Mouse (Mus musculus): Measurements from ENCODE around the gene Ap2a1. TPM values are rescaled to one million over a fixed set of nuclear protein-coding genes. Genes with fewer than 3 reads are reported as not detected.

Gene Ap2a1
- polyA plus RNA-seq (2012; ENCODE audit: low replicate concordance): 202 and 215 TPM in 2 replicates

GRCm38 (mm10) chr7:44929204-44930151, at the start of gene Ap2a1:
Ap2a1 (minus strand) TSS chr7:44929496.

GRCm38 (mm10) chr7:44974383-44975116, 45.3 kb upstream of the Ap2a1 start, which contains the start of gene Cpt1c:
Cpt1c (minus strand) TSS chr7:44974851.

GRCm38 (mm10) chr7:44942904-44943303, 13.6 kb upstream of the Ap2a1 start, which contains the start of gene Tsks:
Tsks (plus strand) TSS chr7:44943204.

GRCm38 (mm10) chr7:44895593-44896434, 33.5 kb downstream of the Ap2a1 start, which contains the start of gene Fuz:
Fuz (plus strand) TSS chr7:44896079.

GRCm38 (mm10) chr7:44892276-44892921, 36.9 kb downstream of the Ap2a1 start, which contains the start of gene Med25:
Med25 (minus strand) TSS chr7:44892712.

GRCm38 (mm10) chr7:44869697-44870528, 59.4 kb downstream of the Ap2a1 start, which contains the start of gene Ptov1:
Ptov1 (minus strand) TSS chr7:44869788.

GRCm38 (mm10) chr7:44857042-44857552, 72.2 kb downstream of the Ap2a1 start, which contains the start of gene Pnkp:
Pnkp (plus strand) TSS chr7:44857139.

Other genes starting within 250 kb of the Ap2a1 start
- not detected in 2 replicates for gene Izumo2, start 220.8 kb downstream of the Ap2a1 start, polyA plus RNA-seq (2012; ENCODE audit: low replicate concordance)
- 56.2 and 60.7 TPM in 2 replicates for gene Vrk3, start 181.1 kb downstream of the Ap2a1 start, polyA plus RNA-seq (2012; ENCODE audit: low replicate concordance)
- gene Zfp473, start 178.4 kb downstream of the Ap2a1 start, polyA plus RNA-seq (2012; ENCODE audit: low replicate concordance): 0.19 TPM in 1 of 2 replicates, not detected in the other
- 34.9 and 262 TPM in 2 replicates for gene Nup62, start 113.4 kb downstream of the Ap2a1 start, polyA plus RNA-seq (2012; ENCODE audit: low replicate concordance)
- 32.0 and 50.1 TPM in 2 replicates for gene Il4i1, start 113.1 kb downstream of the Ap2a1 start, polyA plus RNA-seq (2012; ENCODE audit: low replicate concordance)
- 316 and 493 TPM in 2 replicates for gene Atf5, start 112.8 kb downstream of the Ap2a1 start, polyA plus RNA-seq (2012; ENCODE audit: low replicate concordance)
- 700 and 1,277 TPM in 2 replicates for gene Akt1s1, start 80.5 kb downstream of the Ap2a1 start, polyA plus RNA-seq (2012; ENCODE audit: low replicate concordance)
- 84.2 and 127 TPM in 2 replicates for gene Tbc1d17, start 80.4 kb downstream of the Ap2a1 start, polyA plus RNA-seq (2012; ENCODE audit: low replicate concordance)
- gene Pnkp, start 72.4 kb downstream of the Ap2a1 start, polyA plus RNA-seq (2012; ENCODE audit: low replicate concordance): 44.0 and 47.7 TPM in 2 replicates
- gene Ptov1, start 59.7 kb downstream of the Ap2a1 start, polyA plus RNA-seq (2012; ENCODE audit: low replicate concordance): 43.6 and 56.8 TPM in 2 replicates
- 556 and 706 TPM in 2 replicates for gene Med25, start 36.8 kb downstream of the Ap2a1 start, polyA plus RNA-seq (2012; ENCODE audit: low replicate concordance)
- 65.8 and 103 TPM in 2 replicates for gene Fuz, start 33.4 kb downstream of the Ap2a1 start, polyA plus RNA-seq (2012; ENCODE audit: low replicate concordance)
- gene Tsks, start 13.7 kb upstream of the Ap2a1 start, polyA plus RNA-seq (2012; ENCODE audit: low replicate concordance): 0.42 TPM in 1 of 2 replicates, not detected in the other
- 12.5 and 13.7 TPM in 2 replicates for gene Cpt1c, start 45.4 kb upstream of the Ap2a1 start, polyA plus RNA-seq (2012; ENCODE audit: low replicate concordance)
- gene Prmt1, start 57.1 kb upstream of the Ap2a1 start, polyA plus RNA-seq (2012; ENCODE audit: low replicate concordance): 27.7 and 67.9 TPM in 2 replicates
- gene Irf3, start 68.2 kb upstream of the Ap2a1 start, polyA plus RNA-seq (2012; ENCODE audit: low replicate concordance): 87.3 and 130 TPM in 2 replicates
- 87.8 and 102 TPM in 2 replicates for gene Bcl2l12, start 69.2 kb upstream of the Ap2a1 start, polyA plus RNA-seq (2012; ENCODE audit: low replicate concordance)
- gene Scaf1, start 86.9 kb upstream of the Ap2a1 start, polyA plus RNA-seq (2012; ENCODE audit: low replicate concordance): 217 and 410 TPM in 2 replicates
- gene Rras, start 88.5 kb upstream of the Ap2a1 start, polyA plus RNA-seq (2012; ENCODE audit: low replicate concordance): 5.5 and 13.5 TPM in 2 replicates
- gene Prr12, start 123.4 kb upstream of the Ap2a1 start, polyA plus RNA-seq (2012; ENCODE audit: low replicate concordance): 79.4 and 112 TPM in 2 replicates
- 116 and 136 TPM in 2 replicates for gene Nosip, start 132.9 kb upstream of the Ap2a1 start, polyA plus RNA-seq (2012; ENCODE audit: low replicate concordance)
- gene Prrg2, start 133.2 kb upstream of the Ap2a1 start, polyA plus RNA-seq (2012; ENCODE audit: low replicate concordance): 37.4 and 43.1 TPM in 2 replicates
- 46.7 and 64.8 TPM in 2 replicates for gene Rcn3, start 162.7 kb upstream of the Ap2a1 start, polyA plus RNA-seq (2012; ENCODE audit: low replicate concordance)
- 110 and 181 TPM in 2 replicates for gene Fcgrt, start 174.4 kb upstream of the Ap2a1 start, polyA plus RNA-seq (2012; ENCODE audit: low replicate concordance)
- 30.5 and 135 TPM in 2 replicates for gene Rps11, start 194.9 kb upstream of the Ap2a1 start, polyA plus RNA-seq (2012; ENCODE audit: low replicate concordance)
- gene Rpl13a, start 199.3 kb upstream of the Ap2a1 start, polyA plus RNA-seq (2012; ENCODE audit: low replicate concordance): 3,721 and 5,411 TPM in 2 replicates
- 0.19 and 1.7 TPM in 2 replicates for gene Gm45713, start 206.7 kb upstream of the Ap2a1 start, polyA plus RNA-seq (2012; ENCODE audit: low replicate concordance)
- gene Flt3l, start 206.9 kb upstream of the Ap2a1 start, polyA plus RNA-seq (2012; ENCODE audit: low replicate concordance): 27.9 and 74.5 TPM in 2 replicates
- 30.9 and 48.1 TPM in 2 replicates for gene Pih1d1, start 224.8 kb upstream of the Ap2a1 start, polyA plus RNA-seq (2012; ENCODE audit: low replicate concordance)
- 59.4 and 89.2 TPM in 2 replicates for gene Aldh16a1, start 225.1 kb upstream of the Ap2a1 start, polyA plus RNA-seq (2012; ENCODE audit: low replicate concordance)
- gene Slc17a7, start 234.5 kb upstream of the Ap2a1 start, polyA plus RNA-seq (2012; ENCODE audit: low replicate concordance): 0.08 and 0.46 TPM in 2 replicates